Mouse (Mus musculus): ENCODE results near the gene Tada3. TPM values are rescaled to one million over a fixed set of nuclear protein-coding genes. Genes with fewer than 3 reads are reported as not detected.

Tada3 gene
- polyA plus RNA-seq, 1 experiment = 31.6 TPM

DNA sequence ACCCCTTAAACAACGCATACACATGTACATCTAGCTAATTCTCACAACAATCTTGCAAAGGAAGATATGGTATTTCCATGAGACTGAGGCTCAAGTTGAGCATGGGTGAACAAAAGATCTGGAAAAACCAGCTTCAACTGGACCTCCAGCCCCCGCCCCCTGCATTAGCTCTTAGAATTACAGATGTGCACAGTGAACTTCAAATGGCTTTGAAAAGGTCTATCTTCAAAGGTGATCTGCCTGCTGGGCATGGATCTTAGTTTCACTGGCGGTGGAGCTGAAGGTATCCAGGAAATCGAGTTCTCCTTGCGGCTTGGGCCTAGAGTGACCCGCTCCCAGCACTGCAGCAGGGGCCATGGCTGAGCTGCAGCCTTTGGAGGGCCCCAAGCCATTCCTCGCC is 9.6 kb downstream of the Tada3 start:
- TF ChIP-seq CTCF (IDR thresholded peaks at IDR 0.05; ENCODE audit: borderline replicate concordance, control insufficient read depth, extremely low read depth, insufficient read depth, low read length, poor library complexity) = no peak
- Histone ChIP-seq H3K4me1 (replicated peaks; ENCODE audit: control insufficient read depth, insufficient read depth, low read length) (no peaks in the 10 kb centered on the region), H3K4me3 (ENCODE audit: control insufficient read depth, insufficient read depth, low read length) (no peak overlapping the region), H3K27ac (ENCODE audit: control insufficient read depth, insufficient read depth, low read length) (no peak overlapping the region), H3K36me3 (ENCODE audit: control insufficient read depth, insufficient read depth, low read length) (peaks cover 25% of the 10 kb centered on the region), H3K27me3 (ENCODE audit: control insufficient read depth, insufficient read depth, low read length) (no peaks in the 10 kb centered on the region)
- 96% methylated on average over 7 of the region's 7 CpGs for WGBS
- DNase-seq = no peak

DNA sequence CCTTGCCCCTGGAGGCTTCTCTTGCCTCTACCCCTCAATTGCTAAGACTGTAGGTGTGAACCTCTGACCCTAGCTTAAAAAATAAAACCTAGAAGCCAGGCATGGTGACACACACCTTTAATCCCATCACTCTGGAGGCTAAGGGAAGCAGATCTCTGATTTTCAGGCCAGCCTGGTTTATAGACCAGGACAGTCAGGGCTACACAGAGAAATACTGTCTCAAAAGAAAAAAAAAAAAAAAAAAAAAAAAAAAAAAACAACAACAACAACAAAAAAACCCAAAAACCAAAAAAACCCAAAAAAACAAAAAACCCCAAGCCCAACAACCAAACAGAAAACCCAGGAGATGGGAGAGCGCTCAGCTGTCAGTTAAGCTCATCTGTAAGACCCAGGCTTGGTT is 10.1 kb downstream of the Tada3 start:
- WGBS = 97% methylated on average over 1 of the region's 1 CpGs
- no peak for DNase-seq
- Histone ChIP-seq H3K4me3 (ENCODE audit: control insufficient read depth, insufficient read depth, low read length) (no peak overlapping the region), H3K36me3 (ENCODE audit: control insufficient read depth, insufficient read depth, low read length) (peaks cover 25% of the 10 kb centered on the region), H3K27me3 (ENCODE audit: control insufficient read depth, insufficient read depth, low read length) (no peaks in the 10 kb centered on the region), H3K27ac (ENCODE audit: control insufficient read depth, insufficient read depth, low read length) (no peak overlapping the region), H3K4me1 (replicated peaks; ENCODE audit: control insufficient read depth, insufficient read depth, low read length) (no peaks in the 10 kb centered on the region)
- no peak for TF ChIP-seq POLR2A (IDR thresholded peaks at IDR 0.05; ENCODE audit: control insufficient read depth, extremely low read depth, insufficient read depth, low read length, poor library complexity)
- no peak for TF ChIP-seq CTCF (IDR thresholded peaks at IDR 0.05; ENCODE audit: borderline replicate concordance, control insufficient read depth, extremely low read depth, insufficient read depth, low read length, poor library complexity)

DNA sequence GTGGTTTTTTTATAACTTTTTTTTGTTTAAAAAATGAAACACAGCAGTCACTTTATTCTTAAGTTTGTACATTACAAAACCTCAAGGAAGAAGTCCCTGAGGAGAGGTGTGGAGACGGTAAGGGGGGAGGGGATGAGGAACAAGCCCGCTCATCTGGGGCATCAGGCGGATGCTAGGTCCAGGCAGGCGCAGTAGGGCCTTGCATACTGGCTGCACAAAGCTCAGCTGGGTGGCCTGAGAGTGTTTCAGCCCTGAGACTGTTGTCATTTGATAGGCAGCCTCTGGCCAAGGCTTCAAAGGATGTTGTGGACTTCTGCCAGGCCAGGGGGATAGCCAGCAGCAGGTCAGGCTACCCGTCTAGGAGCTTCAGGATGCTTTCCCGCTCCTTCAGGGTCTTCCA is 11.0 kb downstream of the Tada3 start:
- WGBS = 98% methylated on average over 6 of the region's 6 CpGs
- Histone ChIP-seq H3K27me3 (ENCODE audit: control insufficient read depth, insufficient read depth, low read length) (no peaks in the 10 kb centered on the region), H3K4me3 (ENCODE audit: control insufficient read depth, insufficient read depth, low read length) (no peak overlapping the region), H3K4me1 (replicated peaks; ENCODE audit: control insufficient read depth, insufficient read depth, low read length) (no peaks in the 10 kb centered on the region), H3K36me3 (ENCODE audit: control insufficient read depth, insufficient read depth, low read length) (peaks cover 17% of the 10 kb centered on the region), H3K27ac (ENCODE audit: control insufficient read depth, insufficient read depth, low read length) (no peak overlapping the region)
- DNase-seq = no peak
- TF ChIP-seq CTCF (IDR thresholded peaks at IDR 0.05; ENCODE audit: borderline replicate concordance, control insufficient read depth, extremely low read depth, insufficient read depth, low read length, poor library complexity) = no peak
- TF ChIP-seq POLR2A (IDR thresholded peaks at IDR 0.05; ENCODE audit: control insufficient read depth, extremely low read depth, insufficient read depth, low read length, poor library complexity) = no peak

DNA sequence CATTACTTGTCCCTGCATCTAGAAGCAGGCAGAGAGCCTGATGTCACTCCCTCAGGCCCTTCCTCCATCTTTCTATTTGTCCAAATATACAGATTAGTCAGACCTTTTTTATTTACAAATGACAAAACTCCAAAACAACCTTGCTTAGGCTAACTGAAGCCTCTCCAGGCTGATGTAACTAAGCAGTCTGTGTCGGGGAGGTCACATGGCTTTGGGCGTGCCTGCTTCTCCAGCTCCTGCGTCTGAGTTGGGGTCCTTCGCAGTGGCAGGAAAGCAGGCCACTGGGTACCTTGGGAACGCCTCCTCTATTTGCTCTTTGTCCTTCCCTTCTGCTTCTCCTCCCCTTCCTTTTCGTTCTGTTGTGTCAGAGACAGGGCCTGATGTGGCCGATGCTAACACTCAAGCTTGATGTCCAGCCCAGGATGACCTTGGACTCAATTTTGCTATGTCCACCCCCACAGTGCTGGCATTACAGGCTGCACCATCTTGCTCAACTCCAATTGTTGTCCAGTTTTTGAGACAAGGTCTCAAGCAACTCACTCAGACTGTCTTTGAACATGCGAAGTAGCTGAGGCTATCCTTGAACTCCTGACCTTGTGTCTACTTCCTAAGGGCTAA is 13.1 kb downstream of the Tada3 start:
- Histone ChIP-seq H3K27ac (ENCODE audit: control insufficient read depth, insufficient read depth, low read length) (no peak overlapping the region), H3K27me3 (ENCODE audit: control insufficient read depth, insufficient read depth, low read length) (no peaks in the 10 kb centered on the region), H3K36me3 (ENCODE audit: control insufficient read depth, insufficient read depth, low read length) (no peaks in the 10 kb centered on the region; the same call in 1 of the 2 replicates), H3K4me1 (replicated peaks; ENCODE audit: control insufficient read depth, insufficient read depth, low read length) (no peaks in the 10 kb centered on the region), H3K4me3 (ENCODE audit: control insufficient read depth, insufficient read depth, low read length) (no peak overlapping the region)
- 92% methylated on average over 8 of the region's 8 CpGs for WGBS
- DNase-seq = no peak
- TF ChIP-seq CTCF (IDR thresholded peaks at IDR 0.05; ENCODE audit: borderline replicate concordance, control insufficient read depth, extremely low read depth, insufficient read depth, low read length, poor library complexity) (no peak), POLR2A (IDR thresholded peaks at IDR 0.05; ENCODE audit: control insufficient read depth, extremely low read depth, insufficient read depth, low read length, poor library complexity) (no peak)

DNA sequence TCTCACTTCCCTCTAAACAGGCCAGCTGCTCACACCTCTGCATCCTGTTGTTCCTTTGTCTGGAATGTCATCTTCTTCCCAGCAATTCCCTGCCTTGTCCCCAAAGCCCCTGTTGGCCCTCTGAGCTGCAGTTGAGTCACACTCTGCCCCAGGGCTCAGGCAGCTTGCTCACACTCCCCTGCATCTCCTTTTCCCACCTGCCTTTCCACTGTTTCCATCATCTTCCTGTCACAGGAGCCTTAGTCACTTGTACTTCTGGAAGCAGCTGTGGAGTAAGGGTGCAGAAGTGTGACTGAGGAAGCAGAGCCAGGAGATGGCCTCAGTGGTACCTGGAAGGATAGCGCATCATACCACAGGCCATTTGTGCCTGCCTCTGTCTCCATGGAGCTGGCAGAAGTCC is 15.4 kb downstream of the Tada3 start:
- 96% methylated on average over 1 of the region's 1 CpGs for WGBS
- H3K4me3 ChIP-seq (ENCODE audit: control insufficient read depth, insufficient read depth, low read length) = no peak overlapping the region
- DNase-seq = no peak
- TF ChIP-seq POLR2A (IDR thresholded peaks at IDR 0.05; ENCODE audit: control insufficient read depth, extremely low read depth, insufficient read depth, low read length, poor library complexity) (no peak), CTCF (IDR thresholded peaks at IDR 0.05; ENCODE audit: borderline replicate concordance, control insufficient read depth, extremely low read depth, insufficient read depth, low read length, poor library complexity) (no peak)
- no peaks in the 10 kb centered on the region for H3K27me3 ChIP-seq (ENCODE audit: control insufficient read depth, insufficient read depth, low read length)
- H3K27ac ChIP-seq (ENCODE audit: control insufficient read depth, insufficient read depth, low read length) = no peak overlapping the region
- H3K36me3 ChIP-seq (ENCODE audit: control insufficient read depth, insufficient read depth, low read length) = no peaks in the 10 kb centered on the region
- no peaks in the 10 kb centered on the region for H3K4me1 ChIP-seq (replicated peaks; ENCODE audit: control insufficient read depth, insufficient read depth, low read length)

DNA sequence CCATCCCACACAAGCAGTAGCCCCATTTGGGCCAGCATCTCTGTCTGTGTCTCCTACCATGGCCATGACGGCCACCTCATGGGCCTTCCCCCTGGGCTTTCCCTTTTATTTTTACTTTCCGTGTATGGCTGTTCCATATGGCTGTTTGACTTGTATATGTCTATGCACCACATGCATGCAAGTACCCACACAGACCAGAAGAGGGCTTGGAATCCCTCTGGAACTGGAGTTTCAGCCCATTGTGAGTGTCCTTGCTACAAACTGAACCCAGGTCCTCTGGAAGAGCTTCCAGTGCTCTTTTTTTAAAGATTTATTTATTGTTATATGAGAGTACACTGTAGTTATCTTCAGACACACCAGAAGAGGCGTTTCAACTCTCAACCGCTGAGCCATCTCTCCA is 16.2 kb downstream of the Tada3 start:
- H3K27ac ChIP-seq (ENCODE audit: control insufficient read depth, insufficient read depth, low read length) = no peak overlapping the region
- no peaks in the 10 kb centered on the region for H3K27me3 ChIP-seq (ENCODE audit: control insufficient read depth, insufficient read depth, low read length)
- no peak overlapping the region for H3K4me3 ChIP-seq (ENCODE audit: control insufficient read depth, insufficient read depth, low read length)
- DNase-seq = no peak
- WGBS = 90% methylated on average over 4 of the region's 4 CpGs
- no peaks in the 10 kb centered on the region for H3K4me1 ChIP-seq (replicated peaks; ENCODE audit: control insufficient read depth, insufficient read depth, low read length)
- H3K36me3 ChIP-seq (ENCODE audit: control insufficient read depth, insufficient read depth, low read length) = no peaks in the 10 kb centered on the region
- TF ChIP-seq POLR2A (IDR thresholded peaks at IDR 0.05; ENCODE audit: control insufficient read depth, extremely low read depth, insufficient read depth, low read length, poor library complexity) = no peak
- no peak for TF ChIP-seq CTCF (IDR thresholded peaks at IDR 0.05; ENCODE audit: borderline replicate concordance, control insufficient read depth, extremely low read depth, insufficient read depth, low read length, poor library complexity)

DNA sequence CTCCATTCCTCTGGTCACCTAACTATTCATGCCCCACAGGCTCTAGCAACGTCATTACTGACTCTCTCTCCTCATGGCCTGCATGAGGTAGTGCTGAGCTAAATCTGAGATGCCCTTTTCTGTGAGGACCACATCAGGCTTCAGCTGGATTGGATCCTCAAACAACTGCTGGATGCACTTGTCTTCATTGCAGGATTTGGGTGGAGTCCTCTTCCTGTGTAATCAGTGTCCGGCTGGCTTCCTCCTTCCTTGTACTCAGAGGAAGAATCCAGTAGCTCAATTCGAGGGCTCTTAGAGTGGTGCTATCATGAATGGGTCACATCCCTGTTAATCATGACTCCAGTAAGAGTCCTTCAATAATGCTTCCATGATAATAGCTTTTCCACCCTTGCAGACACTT is 24.0 kb downstream of the Tada3 start:
- Histone ChIP-seq H3K4me3 (ENCODE audit: control insufficient read depth, insufficient read depth, low read length) (no peak overlapping the region), H3K4me1 (replicated peaks; ENCODE audit: control insufficient read depth, insufficient read depth, low read length) (no peaks in the 10 kb centered on the region), H3K36me3 (ENCODE audit: control insufficient read depth, insufficient read depth, low read length) (no peaks in the 10 kb centered on the region), H3K27ac (ENCODE audit: control insufficient read depth, insufficient read depth, low read length) (no peak overlapping the region), H3K27me3 (ENCODE audit: control insufficient read depth, insufficient read depth, low read length) (no peaks in the 10 kb centered on the region)
- DNase-seq = no peak
- 89% methylated on average over 3 of the region's 3 CpGs for WGBS
- no peak for TF ChIP-seq POLR2A (IDR thresholded peaks at IDR 0.05; ENCODE audit: control insufficient read depth, extremely low read depth, insufficient read depth, low read length, poor library complexity)
- TF ChIP-seq CTCF (IDR thresholded peaks at IDR 0.05; ENCODE audit: borderline replicate concordance, control insufficient read depth, extremely low read depth, insufficient read depth, low read length, poor library complexity) = no peak
